Mouse (Mus musculus) testis, postnatal 14 days (tissue): Measurements from ENCODE around the gene Rps26.

Experiments
- DNase-seq: peaks from one replicate; pipeline ENCODE4 v3.0.0; 2021; ENCODE audit warnings: low spot score

Gene Rps26

DNA sequence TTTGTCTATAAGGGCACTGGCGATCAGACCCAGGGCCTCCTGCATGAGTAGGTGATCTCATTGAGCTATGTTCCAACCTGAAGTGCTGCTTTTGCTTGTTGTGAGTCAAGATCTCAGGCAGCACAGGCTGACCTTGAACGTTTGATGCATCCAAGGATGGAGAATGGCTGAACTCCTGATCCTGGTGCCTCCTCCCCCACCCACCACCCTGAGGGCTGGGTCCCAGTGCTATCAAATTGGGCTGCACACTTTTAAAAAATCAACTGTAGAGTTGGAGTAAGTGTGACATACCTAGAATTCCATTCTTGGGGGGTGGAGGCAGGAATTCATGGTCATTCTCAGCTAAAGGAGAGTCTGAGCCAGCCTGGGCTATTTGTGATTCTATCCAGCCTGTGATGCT is 20.1 kb downstream of the Rps26 start:
- DNase-seq: no peak

DNA sequence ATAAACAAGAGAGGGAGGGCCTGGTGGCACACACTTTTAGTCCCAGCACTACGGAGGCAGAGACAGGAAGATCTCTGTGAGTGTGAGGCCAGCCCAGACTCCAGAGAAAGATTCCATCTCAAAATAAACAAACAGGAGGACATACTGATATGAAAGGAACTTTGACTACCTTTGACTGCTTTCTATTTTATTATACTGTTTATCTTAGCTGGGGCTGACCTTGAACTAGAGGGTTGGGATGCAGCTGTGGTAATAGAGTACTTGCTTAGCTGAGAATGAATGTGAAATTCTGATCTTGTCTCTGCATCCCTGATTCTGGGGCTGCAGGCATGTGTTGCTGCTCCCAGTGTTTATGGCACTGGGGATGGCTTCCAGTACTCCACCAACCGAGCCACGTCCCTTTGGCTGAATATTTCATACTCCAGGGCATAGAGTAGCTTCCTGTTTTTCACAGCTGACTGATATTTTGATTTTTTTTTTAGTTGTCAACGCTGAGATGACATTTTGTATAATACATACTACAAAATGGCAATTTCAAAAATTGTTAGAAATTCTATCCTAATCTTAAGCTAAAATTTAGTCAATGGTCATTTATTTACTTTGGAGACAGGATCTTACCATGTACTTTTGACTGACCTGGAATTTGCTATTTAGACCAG is 23.9 kb downstream of the Rps26 start:
- DNase-seq: no peak

GRCm38 (mm10) chr10:128601499-128601898 is 25.0 kb downstream of the Rps26 start:
- no peak for DNase-seq

DNA sequence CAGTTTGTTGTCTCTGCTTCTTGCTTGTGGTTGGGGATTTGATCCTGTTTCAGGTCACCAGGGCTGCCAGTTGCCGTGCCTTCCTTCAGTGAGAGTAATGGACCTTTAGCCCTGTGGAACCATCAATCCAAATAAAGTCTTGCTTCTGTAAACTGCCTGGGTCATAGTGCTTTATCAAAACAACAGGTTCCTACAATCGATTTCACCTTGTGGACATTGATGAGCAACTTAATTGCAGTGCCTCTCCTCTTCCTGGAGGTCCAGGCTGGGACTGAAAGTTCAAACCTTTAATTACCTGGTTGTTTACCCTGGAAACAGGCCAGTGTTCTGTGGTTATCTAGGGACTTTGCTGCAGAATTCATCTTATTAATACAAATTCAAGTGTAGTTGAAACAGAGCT is 28.1 kb downstream of the Rps26 start:
- no peak for DNase-seq

DNA sequence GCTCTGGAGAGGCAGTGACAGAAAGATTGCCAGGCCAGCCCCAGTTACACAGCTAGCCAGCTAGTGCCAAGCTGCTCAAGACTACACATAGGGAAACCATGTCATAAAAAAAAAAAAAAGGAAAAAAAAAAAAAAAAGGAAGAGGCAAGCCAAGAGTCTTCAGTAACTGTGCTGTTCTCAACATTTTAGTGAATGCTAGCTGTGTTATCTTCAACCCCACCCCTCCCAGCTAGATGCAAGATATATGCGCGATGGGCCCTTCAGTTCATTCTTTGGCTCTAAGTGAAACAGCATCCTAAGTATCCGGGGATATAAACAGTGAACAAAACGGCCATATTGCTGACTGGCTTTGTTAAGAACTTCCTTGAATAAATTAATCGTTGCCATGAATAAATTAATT is 33.8 kb downstream of the Rps26 start:
- no peak for DNase-seq

- no peak for DNase-seq
Measured at GRCm38 (mm10) chr10:128591436-128591835, 35.1 kb downstream of the Rps26 start.

- DNase-seq: peak; percentile 68
Measured at GRCm38 (mm10) chr10:128590193-128590690, 36.3 kb downstream of the Rps26 start.

DNA sequence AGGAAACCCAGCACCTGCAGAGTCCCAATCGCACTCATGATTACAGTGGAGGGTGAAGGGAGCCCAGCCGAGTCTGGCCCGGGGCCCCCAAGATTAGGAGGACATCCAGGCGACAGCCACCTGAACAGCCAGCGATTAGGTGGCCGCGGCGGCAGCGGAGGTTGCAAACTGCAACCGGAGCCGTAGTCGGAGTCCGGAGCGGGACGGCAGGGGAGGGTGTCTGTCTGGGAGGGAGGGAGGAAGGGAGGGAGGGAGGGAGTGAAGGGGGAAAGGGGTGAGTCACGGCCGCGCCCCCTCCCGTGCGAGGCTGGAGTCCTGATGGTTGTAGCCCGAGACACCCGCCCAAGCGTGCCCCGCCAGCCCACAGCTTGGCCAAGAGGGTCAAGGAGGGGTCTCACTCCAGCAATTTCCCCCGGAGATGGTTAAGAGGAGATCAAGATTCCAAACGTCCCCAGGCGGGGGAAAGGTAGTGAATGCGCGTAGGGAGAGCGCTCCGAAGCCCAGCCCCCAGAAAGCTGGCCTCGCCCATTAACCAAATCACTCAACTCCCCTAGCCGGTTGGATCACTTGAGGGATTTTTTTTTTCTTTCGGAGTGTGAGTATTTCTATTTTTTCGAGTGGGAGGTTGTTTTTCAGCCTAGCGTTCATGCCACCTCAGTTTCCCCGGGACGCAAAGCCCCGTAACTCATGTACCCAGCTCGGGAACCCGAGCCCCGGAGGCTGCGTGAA is 36.9 kb downstream of the Rps26 start, which contains the start of gene Erbb3:
Gene Erbb3, minus strand, starts transcription at position 189 of the 729 bp plus-strand sequence.
- peak; percentile 51 for DNase-seq

GRCm38 (mm10) chr10:128588775-128589463 is 37.6 kb downstream of the Rps26 start:
- no peak for DNase-seq

DNA sequence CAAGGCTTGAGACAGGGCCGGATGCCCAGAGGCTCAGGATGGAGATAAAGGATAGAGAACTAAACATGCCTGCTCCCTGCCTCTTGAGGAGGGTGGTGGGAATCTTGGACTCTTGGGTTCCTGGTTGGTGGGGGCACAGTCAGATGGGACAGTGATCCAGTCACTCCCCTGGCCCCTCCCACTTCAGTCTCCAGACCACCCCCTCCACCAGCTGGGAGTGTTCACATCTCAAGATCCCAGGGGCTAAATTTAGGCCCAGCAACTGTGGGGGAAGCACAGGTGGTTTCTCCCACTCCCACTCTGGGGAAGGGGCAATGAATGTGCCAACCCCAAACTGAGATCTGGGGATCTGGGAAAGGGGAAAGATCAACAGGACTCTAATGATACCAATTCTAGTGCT is 38.4 kb downstream of the Rps26 start:
- no peak for DNase-seq

DNA sequence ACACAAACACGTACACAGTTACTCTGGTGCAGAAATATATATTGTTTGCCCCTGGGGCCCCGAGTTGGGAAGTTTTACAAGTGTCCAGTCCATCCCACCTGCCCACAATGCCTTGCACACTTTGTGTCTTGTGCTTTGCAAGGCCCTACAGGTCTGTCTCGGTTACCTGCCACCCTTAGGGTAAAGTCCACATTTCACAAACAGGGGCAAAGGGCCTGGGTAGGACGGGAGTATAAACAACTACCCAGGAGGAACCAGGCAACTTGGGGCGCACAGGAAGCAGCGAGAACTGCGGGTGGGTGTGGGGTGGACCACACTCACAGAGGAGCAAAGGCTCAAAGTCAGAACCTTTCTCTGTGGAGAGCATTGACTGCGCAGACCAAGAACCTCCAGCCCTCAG is 38.9 kb downstream of the Rps26 start:
- no peak for DNase-seq

DNA sequence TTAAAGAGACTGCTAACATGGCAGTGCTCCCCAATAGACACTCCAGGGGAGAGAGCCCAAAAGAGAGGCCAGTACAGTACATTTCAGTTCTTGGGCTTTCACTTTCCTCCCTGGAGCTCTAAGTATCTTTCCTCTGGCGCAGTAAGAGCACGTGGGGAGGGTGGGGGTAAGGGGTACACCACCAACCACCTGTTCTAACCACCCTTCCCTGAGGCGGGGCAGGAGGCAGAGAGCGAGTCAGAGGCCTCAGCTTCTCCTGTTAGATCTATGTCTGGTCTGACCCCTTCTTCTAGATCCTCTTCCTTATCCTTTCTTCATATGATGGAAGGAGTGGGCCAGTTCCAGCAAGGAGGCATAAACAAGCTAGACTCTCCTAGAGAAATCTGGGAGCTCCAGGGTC is 39.4 kb downstream of the Rps26 start:
- no peak for DNase-seq

DNA sequence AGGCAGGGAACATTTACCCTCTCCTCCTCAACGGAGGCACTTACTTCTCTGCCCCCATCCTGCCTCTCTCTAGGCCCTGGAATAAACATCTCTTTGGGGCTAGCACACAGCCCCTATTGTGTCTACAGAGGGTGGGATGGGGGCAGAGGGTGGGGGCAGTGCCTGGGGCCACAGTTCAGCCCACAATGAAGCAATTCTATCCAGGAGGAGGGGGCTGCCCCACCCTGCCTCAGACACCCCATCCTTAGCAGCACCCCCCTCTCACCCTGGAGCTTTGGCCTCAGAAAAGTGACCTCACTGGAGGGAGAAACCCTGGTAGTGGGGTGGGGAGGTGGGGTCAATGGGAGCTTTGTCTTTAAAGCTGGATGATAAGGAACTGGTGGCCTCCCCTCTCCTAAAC is 40.0 kb downstream of the Rps26 start:
- no peak for DNase-seq

GRCm38 (mm10) chr10:128584386-128584785 is 42.2 kb downstream of the Rps26 start:
- DNase-seq: peak; percentile 42

- peak; percentile 40 for DNase-seq
Measured at GRCm38 (mm10) chr10:128583644-128584043, 42.9 kb downstream of the Rps26 start.

GRCm38 (mm10) chr10:128579731-128580130 is 46.8 kb downstream of the Rps26 start:
- DNase-seq: no peak

GRCm38 (mm10) chr10:128579298-128579697 is 47.2 kb downstream of the Rps26 start:
- no peak for DNase-seq

- no peak for DNase-seq
Measured at GRCm38 (mm10) chr10:128578330-128578729, 48.2 kb downstream of the Rps26 start.

- no peak for DNase-seq
Measured at GRCm38 (mm10) chr10:128575063-128575462, 51.5 kb downstream of the Rps26 start.
